Mouse (Mus musculus) liver, embryonic 14.5 days (tissue): ENCODE data around the gene Slc41a3. TPM values are rescaled to one million over a fixed set of nuclear protein-coding genes. Genes with fewer than 3 reads are reported as not detected.
"Not testable (repeated sequence)": the region's sequence is repeated elsewhere in the genome, so short reads cannot be mapped to it uniquely, and the experiment has no call there.

Experiments
- ATAC-seq: fragments of 200-750 bp; cut with Nextera tagmentation; 2 replicates; pipeline ENCODE4 v1.8.0; 2017; ENCODE audit warnings: moderate number of reproducible peaks, mild to moderate bottlenecking, moderate library complexity; ENCODE audit not compliant: insufficient read depth
- DNase-seq, 3 experiments: peaks; one replicate each; pipeline ENCODE4 v3.0.0-alpha.2; 2012 to 2013; ENCODE audit warnings: low read depth in 3 of 3, low spot score in 3 of 3
- H3K27ac ChIP-seq: fragments of 300-500 bp; sonication (generic); 2 replicates; pipeline ENCODE4 v1.5.1; 2014; ENCODE audit warnings: moderate library complexity, mild to moderate bottlenecking, control low read depth, inconsistent platforms
- H3K27me3 ChIP-seq: fragments of 300-500 bp; sonication (generic); 2 replicates; pipeline ENCODE4 v1.6.1; 2014; ENCODE audit warnings: mild to moderate bottlenecking, low read length, moderate library complexity; ENCODE audit not compliant: control insufficient read depth, insufficient read depth
- H3K36me3 ChIP-seq: fragments of 300-500 bp; sonication (generic); replicated peaks from 2 replicates; pipeline ENCODE4 v1.6.1; 2014; ENCODE audit warnings: low read depth; ENCODE audit not compliant: control insufficient read depth, insufficient read depth
- H3K4me1 ChIP-seq, 2 experiments: fragments of 200-500 bp in 1 of 2; fragments of 300-500 bp in 1 of 2; sonication (generic) in 1 of 2; replicated peaks; 2 replicates each; pipeline ENCODE4 v1.6.1; 2012 to 2014; ENCODE audit warnings: antibody characterized with exemption in 1 of 2, inconsistent platforms in 1 of 2, low read length in 1 of 2; ENCODE audit not compliant: control insufficient read depth in 2 of 2, insufficient read depth in 2 of 2
- H3K4me2 ChIP-seq: fragments of 300-500 bp; sonication (generic); 2 replicates; pipeline ENCODE4 v1.6.1; 2014; ENCODE audit warnings: low read depth, mild to moderate bottlenecking, control low read depth, moderate library complexity
- H3K4me3 ChIP-seq, 2 experiments: fragments of 200-500 bp in 1 of 2; fragments of 300-500 bp in 1 of 2; sonication (generic) in 1 of 2; 2 replicates each; pipeline ENCODE4 v1.5.1; 2012 to 2014; ENCODE audit warnings: low read depth in 2 of 2, low read length in 2 of 2, mild to moderate bottlenecking in 2 of 2, control low read depth in 1 of 2, inconsistent platforms in 1 of 2, moderate library complexity in 1 of 2; ENCODE audit not compliant: insufficient read depth in 1 of 2
- H3K9ac ChIP-seq: fragments of 300-500 bp; sonication (generic); replicated peaks from 2 replicates; pipeline ENCODE4 v1.6.1; 2014; ENCODE audit warnings: mild to moderate bottlenecking, control low read depth, moderate library complexity
- H3K9me3 ChIP-seq: fragments of 300-500 bp; sonication (generic); 2 replicates; pipeline ENCODE4 v1.6.1; 2016; ENCODE audit warnings: low read length, mixed read lengths; ENCODE audit not compliant: control insufficient read depth
- CTCF ChIP-seq: IDR thresholded peaks from 2 replicates; pipeline ENCODE4 v1.5.1; 2016; ENCODE audit warnings: antibody characterized with exemption, low read depth, control low read depth
- EP300 ChIP-seq: IDR thresholded peaks from 2 replicates; pipeline ENCODE4 v1.6.1; 2016; ENCODE audit warnings: antibody characterized with exemption, low read depth
- WGBS: fragments of 180-500 bp; shearing (Covaris S2); extraction: QIAGEN DNeasy Blood & Tissue Kit; methylation state at CpG from one replicate; pipeline ENCODE4 v1.1.7; 2014; ENCODE audit not compliant: insufficient replicate concordance; 5-methylcytosine and 5-hydroxymethylcytosine counted together
- polyA plus RNA-seq, 2 experiments: library from polyadenylated mRNA; depleted of rRNA in 1 of 2; stranded (reverse) in 1 of 2; unstranded in 1 of 2; fragments of >200 nt; fragmentation: Nextera tagmentation in 1 of 2; extraction: Ambion mirVana in 1 of 2; gene quantifications; 2 replicates each; pipeline versions ENCODE4 v1.2.1 to v1.2.3; 2012 to 2014

Slc41a3 gene
- polyA plus RNA-seq, 2 experiments: 23.5 to 27.6 TPM

GRCm38 (mm10) chr6:90632526-90632925 lies 28.0 kb downstream of the Slc41a3 start:
- H3K4me2 ChIP-seq, DNase-seq, H3K9me3 ChIP-seq, H3K27me3 ChIP-seq, H3K4me3 ChIP-seq, H3K9ac ChIP-seq, H3K27ac ChIP-seq, ATAC-seq: not testable (repeated sequence)
- Histone ChIP-seq H3K4me1 (peaks cover 0 to 10% of the 10 kb centered on the region in 2 experiments; a peak in 2 of 4 replicates), H3K36me3 (peaks cover 73% of the 10 kb centered on the region)
- 72% methylated on average over 3 of the region's 3 CpGs for WGBS
- peak; percentile 69 for TF ChIP-seq CTCF

GRCm38 (mm10) chr6:90635081-90635480 lies 30.6 kb downstream of the Slc41a3 start:
- Histone ChIP-seq H3K4me3 (no peak overlapping the region), H3K27ac (no peak overlapping the region), H3K9ac (no peak overlapping the region), H3K9me3 (no peaks in the 10 kb centered on the region), H3K4me1 (no peaks in the 10 kb centered on the region), H3K36me3 (peaks cover 68% of the 10 kb centered on the region), H3K4me2 (no peak overlapping the region), H3K27me3 (no peaks in the 10 kb centered on the region)
- WGBS: 47% methylated on average over 4 of the region's 4 CpGs
- DNase-seq (no peak), ATAC-seq (no peak)
- no peak for TF ChIP-seq CTCF
- no peak for TF ChIP-seq EP300

GRCm38 (mm10) chr6:90635611-90636010 lies 31.1 kb downstream of the Slc41a3 start:
- H3K27me3 ChIP-seq: no peaks in the 10 kb centered on the region
- H3K9me3 ChIP-seq: no peaks in the 10 kb centered on the region
- 80% methylated on average over 3 of the region's 3 CpGs for WGBS
- H3K4me3 ChIP-seq: no peak overlapping the region
- H3K9ac ChIP-seq: no peak overlapping the region
- H3K27ac ChIP-seq: no peak overlapping the region
- H3K36me3 ChIP-seq: peaks cover 66% of the 10 kb centered on the region
- ATAC-seq (no peak), DNase-seq (no peak)
- H3K4me2 ChIP-seq: no peak overlapping the region
- TF ChIP-seq CTCF: no peak
- TF ChIP-seq EP300: no peak
- no peaks in the 10 kb centered on the region for H3K4me1 ChIP-seq

GRCm38 (mm10) chr6:90643057-90643456 lies 38.5 kb downstream of the Slc41a3 start:
- H3K27me3 ChIP-seq: no peaks in the 10 kb centered on the region
- H3K9ac ChIP-seq: no peak overlapping the region
- WGBS: 84% methylated on average over 3 of the region's 3 CpGs
- no peaks in the 10 kb centered on the region for H3K4me1 ChIP-seq
- peaks cover 32% of the 10 kb centered on the region for H3K36me3 ChIP-seq
- DNase-seq (no peak), ATAC-seq (no peak)
- no peaks in the 10 kb centered on the region for H3K9me3 ChIP-seq
- H3K4me3 ChIP-seq: no peak overlapping the region
- H3K27ac ChIP-seq: no peak overlapping the region
- TF ChIP-seq EP300 (no peak), CTCF (no peak)
- H3K4me2 ChIP-seq: no peak overlapping the region

GRCm38 (mm10) chr6:90644965-90645364 lies 40.4 kb downstream of the Slc41a3 start:
- 62% methylated on average over 4 of the region's 4 CpGs for WGBS
- Histone ChIP-seq H3K4me3 (no peak overlapping the region), H3K4me1 (no peaks in the 10 kb centered on the region), H3K27me3 (no peaks in the 10 kb centered on the region), H3K4me2 (no peak overlapping the region), H3K9ac (no peak overlapping the region), H3K9me3 (no peaks in the 10 kb centered on the region), H3K27ac (no peak overlapping the region), H3K36me3 (peaks cover 23% of the 10 kb centered on the region)
- TF ChIP-seq CTCF (no peak), EP300 (no peak)
- DNase-seq (no peak), ATAC-seq (no peak)
